Mouse (Mus musculus) embryonic facial prominence, embryonic 13.5 days (tissue): ENCODE measurements around the gene Tspo2. TPM values are rescaled to one million over a fixed set of nuclear protein-coding genes. Genes with fewer than 3 reads are reported as not detected.
"Not testable (repeated sequence)": the region's sequence is repeated elsewhere in the genome, so short reads cannot be mapped to it uniquely, and the experiment has no call there.

Experiments
- ATAC-seq: fragments of 200-750 bp; cut with Nextera tagmentation; 2 replicates; pipeline ENCODE4 v1.8.0; 2017; ENCODE audit warnings: low read depth; ENCODE audit not compliant: insufficient number of reproducible peaks, insufficient read depth, low FRiP score, low TSS enrichment
- H3K27ac ChIP-seq: fragments of 300-500 bp; sonication (generic); 2 replicates; pipeline ENCODE4 v1.5.1; 2015; ENCODE audit warnings: moderate library complexity, mild to moderate bottlenecking, inconsistent platforms
- H3K27me3 ChIP-seq: fragments of 300-500 bp; sonication (generic); 2 replicates; pipeline ENCODE4 v1.6.1; 2015; ENCODE audit warnings: mild to moderate bottlenecking, inconsistent platforms
- H3K36me3 ChIP-seq: fragments of 300-500 bp; sonication (generic); 2 replicates; pipeline ENCODE4 v1.6.1; 2015; ENCODE audit warnings: mild to moderate bottlenecking, inconsistent platforms
- H3K4me1 ChIP-seq: fragments of 300-500 bp; sonication (generic); 2 replicates; pipeline ENCODE4 v1.6.1; 2015; ENCODE audit warnings: inconsistent platforms
- H3K4me2 ChIP-seq: fragments of 300-500 bp; sonication (generic); 2 replicates; pipeline ENCODE4 v1.6.1; 2015; ENCODE audit warnings: moderate library complexity, mild to moderate bottlenecking, inconsistent platforms
- H3K4me3 ChIP-seq: fragments of 300-500 bp; sonication (generic); 2 replicates; pipeline ENCODE4 v1.5.1; 2015; ENCODE audit warnings: mild to moderate bottlenecking, inconsistent platforms
- H3K9ac ChIP-seq: fragments of 300-500 bp; sonication (generic); 2 replicates; pipeline ENCODE4 v1.6.1; 2015; ENCODE audit warnings: mild to moderate bottlenecking, inconsistent platforms
- H3K9me3 ChIP-seq: fragments of 300-500 bp; sonication (generic); 2 replicates; pipeline ENCODE4 v1.6.1; 2016; ENCODE audit warnings: inconsistent platforms
- WGBS: fragments of 180-500 bp; shearing (Covaris S2); methylation state at CpG from one replicate; pipeline ENCODE4 v1.1.7; 2015; ENCODE audit warnings: mixed read lengths; 5-methylcytosine and 5-hydroxymethylcytosine counted together
- polyA plus RNA-seq: library from polyadenylated mRNA; unstranded; fragments of >200 nt; fragmentation: Nextera tagmentation; extraction: Ambion mirVana; gene quantifications from 2 replicates; pipeline ENCODE4 v1.2.1, GENCODE M21; 2015

The Tspo2 gene
- 1.3 and 2.9 TPM in 2 replicates for polyA plus RNA-seq

GRCm38 (mm10) chr17:48451353-48451675, at the start of gene Tspo2:
TSS of gene Tspo2 (minus strand) at chr17:48451522.
- no peak for ATAC-seq

GRCm38 (mm10) chr17:48500846-48501445, 49.6 kb upstream of the Tspo2 start:
- WGBS: 81% methylated on average over 7 of the region's 7 CpGs
- Histone ChIP-seq H3K9ac (no peak overlapping the region), H3K4me3 (no peak overlapping the region), H3K4me1 (0 out of 2 replicates have a peak, but pooled peaks cover 4% of the 10 kb centered on the region), H3K27me3 (no peaks in the 10 kb centered on the region), H3K4me2 (no peak overlapping the region), H3K27ac (no peak overlapping the region), H3K36me3 (no peaks in the 10 kb centered on the region), H3K9me3 (no peaks in the 10 kb centered on the region)
- no peak for ATAC-seq

More at GRCm38 (mm10) chr17:48451353-48451675, at the start of gene Tspo2:
- Histone ChIP-seq H3K4me1 (peaks cover 3% of the 10 kb centered on the region; the same call in 1 of the 2 replicates), H3K36me3 (no peaks in the 10 kb centered on the region), H3K9ac (no peak within 1 kb of the TSS), H3K9me3 (no peaks in the 10 kb centered on the region), H3K27ac (no peak within 1 kb of the TSS), H3K4me3 (no peak within 1 kb of the TSS), H3K4me2 (no peak within 1 kb of the TSS), H3K27me3 (no peaks in the 10 kb centered on the region)
- whole genome bisulfite sequencing: 69% methylated on average over 7 of the region's 7 CpGs

GRCm38 (mm10) chr17:48497986-48498385, 46.7 kb upstream of the Tspo2 start:
- H3K9me3 ChIP-seq: no peaks in the 10 kb centered on the region
- ATAC-seq: no peak

GRCm38 (mm10) chr17:48493986-48494385, 42.7 kb upstream of the Tspo2 start:
- Histone ChIP-seq H3K4me2 (no peak overlapping the region), H3K9me3 (no peaks in the 10 kb centered on the region), H3K4me3 (no peak overlapping the region), H3K27ac (no peak overlapping the region), H3K27me3 (no peaks in the 10 kb centered on the region), H3K36me3 (no peaks in the 10 kb centered on the region), H3K4me1 (no peaks in the 10 kb centered on the region), H3K9ac (no peak overlapping the region)
- ATAC-seq: no peak
- 63% methylated on average over 8 of the region's 8 CpGs for whole genome bisulfite sequencing

More at GRCm38 (mm10) chr17:48497986-48498385, 46.7 kb upstream of the Tspo2 start:
- Histone ChIP-seq H3K4me3 (no peak overlapping the region), H3K27ac (no peak overlapping the region), H3K27me3 (no peaks in the 10 kb centered on the region), H3K4me1 (no peaks in the 10 kb centered on the region), H3K36me3 (no peaks in the 10 kb centered on the region), H3K4me2 (no peak overlapping the region), H3K9ac (no peak overlapping the region)
- WGBS: 66% methylated on average over 3 of the region's 3 CpGs

- Histone ChIP-seq H3K27ac (no peak overlapping the region), H3K36me3 (no peaks in the 10 kb centered on the region), H3K9ac (no peak overlapping the region), H3K4me2 (no peak overlapping the region), H3K27me3 (no peaks in the 10 kb centered on the region), H3K9me3 (no peaks in the 10 kb centered on the region), H3K4me1 (no peaks in the 10 kb centered on the region), H3K4me3 (no peak overlapping the region)
- WGBS: 46% methylated on average over 7 of the region's 7 CpGs
- no peak for ATAC-seq
Measured at GRCm38 (mm10) chr17:48493582-48493981, 42.3 kb upstream of the Tspo2 start.

- 85% methylated on average over 8 of the region's 8 CpGs for WGBS
Measured at GRCm38 (mm10) chr17:48492621-48493020, 41.3 kb upstream of the Tspo2 start.

GRCm38 (mm10) chr17:48489466-48489865, 38.1 kb upstream of the Tspo2 start:
- no peaks in the 10 kb centered on the region for H3K4me1 ChIP-seq
- no peak overlapping the region for H3K27ac ChIP-seq
- no peak for ATAC-seq
- H3K4me3 ChIP-seq: no peak overlapping the region
- H3K4me2 ChIP-seq: no peak overlapping the region
- no peaks in the 10 kb centered on the region for H3K9me3 ChIP-seq
- no peak overlapping the region for H3K9ac ChIP-seq
- no peaks in the 10 kb centered on the region for H3K36me3 ChIP-seq
- WGBS: 84% methylated on average over 3 of the region's 3 CpGs
- H3K27me3 ChIP-seq: no peaks in the 10 kb centered on the region

More at GRCm38 (mm10) chr17:48492621-48493020, 41.3 kb upstream of the Tspo2 start:
- no peak overlapping the region for H3K27ac ChIP-seq
- H3K4me3 ChIP-seq: no peak overlapping the region
- no peaks in the 10 kb centered on the region for H3K36me3 ChIP-seq
- H3K27me3 ChIP-seq: no peaks in the 10 kb centered on the region
- H3K4me1 ChIP-seq: no peaks in the 10 kb centered on the region
- H3K9ac ChIP-seq: no peak overlapping the region
- no peak overlapping the region for H3K4me2 ChIP-seq
- ATAC-seq: no peak
- H3K9me3 ChIP-seq: no peaks in the 10 kb centered on the region

GRCm38 (mm10) chr17:48484191-48484590, 32.9 kb upstream of the Tspo2 start:
- no peaks in the 10 kb centered on the region for H3K36me3 ChIP-seq
- H3K27ac ChIP-seq: no peak overlapping the region
- no peaks in the 10 kb centered on the region for H3K4me1 ChIP-seq
- no peak overlapping the region for H3K9ac ChIP-seq
- no peak for ATAC-seq
- H3K27me3 ChIP-seq: no peaks in the 10 kb centered on the region
- H3K4me3 ChIP-seq: no peak overlapping the region
- no peaks in the 10 kb centered on the region for H3K9me3 ChIP-seq
- 90% methylated on average over 5 of the region's 5 CpGs for WGBS
- H3K4me2 ChIP-seq: no peak overlapping the region

- Histone ChIP-seq H3K27ac (no peak overlapping the region), H3K4me2 (no peak overlapping the region), H3K9me3 (no peaks in the 10 kb centered on the region), H3K4me3 (no peak overlapping the region), H3K36me3 (no peaks in the 10 kb centered on the region), H3K9ac (no peak overlapping the region), H3K27me3 (no peaks in the 10 kb centered on the region), H3K4me1 (no peaks in the 10 kb centered on the region)
- 80% methylated on average over 5 of the region's 5 CpGs for WGBS
- no peak for ATAC-seq
Measured at GRCm38 (mm10) chr17:48483764-48484163, 32.4 kb upstream of the Tspo2 start.

GRCm38 (mm10) chr17:48479952-48480351, 28.6 kb upstream of the Tspo2 start:
- no peak overlapping the region for H3K4me3 ChIP-seq
- no peak overlapping the region for H3K27ac ChIP-seq
- H3K4me1 ChIP-seq: no peaks in the 10 kb centered on the region
- no peaks in the 10 kb centered on the region for H3K9me3 ChIP-seq
- no peaks in the 10 kb centered on the region for H3K36me3 ChIP-seq
- 85% methylated on average over 10 of the region's 10 CpGs for WGBS
- H3K9ac ChIP-seq: no peak overlapping the region
- no peak overlapping the region for H3K4me2 ChIP-seq
- no peaks in the 10 kb centered on the region for H3K27me3 ChIP-seq
- no peak for ATAC-seq

GRCm38 (mm10) chr17:48475444-48475843, 24.1 kb upstream of the Tspo2 start:
- ATAC-seq: no peak
- Histone ChIP-seq H3K36me3 (no peaks in the 10 kb centered on the region), H3K4me2 (no peak overlapping the region), H3K9ac (no peak overlapping the region), H3K9me3 (no peaks in the 10 kb centered on the region), H3K27me3 (no peaks in the 10 kb centered on the region), H3K4me1 (no peaks in the 10 kb centered on the region), H3K27ac (no peak overlapping the region), H3K4me3 (no peak overlapping the region)
- 80% methylated on average over 8 of the region's 8 CpGs for WGBS

GRCm38 (mm10) chr17:48474282-48474681, 23.0 kb upstream of the Tspo2 start:
- not testable (repeated sequence) for H3K36me3 ChIP-seq

More at GRCm38 (mm10) chr17:48474282-48474681, 23.0 kb upstream of the Tspo2 start:
- H3K4me3 ChIP-seq, H3K4me1 ChIP-seq, H3K9me3 ChIP-seq, H3K4me2 ChIP-seq, H3K27me3 ChIP-seq, ATAC-seq, H3K9ac ChIP-seq, H3K27ac ChIP-seq: not testable (repeated sequence)
- WGBS: 83% methylated on average over 6 of the region's 6 CpGs
